Mouse (Mus musculus) retina, postnatal 7 days (tissue): ENCODE measurements around the gene Mrnip.

Source experiments
- DNase-seq: peaks from one replicate; pipeline ENCODE4 v3.0.0-alpha.2; 2012; ENCODE audit warnings: low read depth, low spot score

Gene Mrnip

DNA sequence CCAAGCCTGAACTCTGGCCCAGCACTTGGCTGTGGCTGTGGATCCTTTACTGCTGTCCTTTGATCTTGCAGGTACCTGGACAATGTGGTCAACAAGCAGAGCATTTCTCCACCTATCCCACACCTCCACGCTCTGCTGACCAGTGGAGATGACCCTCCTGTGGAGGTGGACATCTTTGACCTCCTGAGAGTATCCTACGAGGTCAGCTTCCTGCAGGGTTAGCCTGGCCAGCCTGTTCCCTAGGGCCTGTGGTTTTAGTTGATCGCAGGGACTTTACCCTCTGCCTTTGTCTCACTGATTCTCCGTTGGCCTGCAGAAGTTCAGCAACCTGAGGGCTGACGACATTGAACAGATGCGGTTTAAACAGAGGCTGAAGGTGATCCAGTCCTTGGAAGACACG is 15.9 kb upstream of the Mrnip start:
- DNase-seq = no peak

- DNase-seq = no peak
Observed at GRCm38 (mm10) chr11:50159347-50159746, 14.9 kb upstream of the Mrnip start.

GRCm38 (mm10) chr11:50161578-50162304 is 12.5 kb upstream of the Mrnip start:
- peak; percentile 51 for DNase-seq

DNA sequence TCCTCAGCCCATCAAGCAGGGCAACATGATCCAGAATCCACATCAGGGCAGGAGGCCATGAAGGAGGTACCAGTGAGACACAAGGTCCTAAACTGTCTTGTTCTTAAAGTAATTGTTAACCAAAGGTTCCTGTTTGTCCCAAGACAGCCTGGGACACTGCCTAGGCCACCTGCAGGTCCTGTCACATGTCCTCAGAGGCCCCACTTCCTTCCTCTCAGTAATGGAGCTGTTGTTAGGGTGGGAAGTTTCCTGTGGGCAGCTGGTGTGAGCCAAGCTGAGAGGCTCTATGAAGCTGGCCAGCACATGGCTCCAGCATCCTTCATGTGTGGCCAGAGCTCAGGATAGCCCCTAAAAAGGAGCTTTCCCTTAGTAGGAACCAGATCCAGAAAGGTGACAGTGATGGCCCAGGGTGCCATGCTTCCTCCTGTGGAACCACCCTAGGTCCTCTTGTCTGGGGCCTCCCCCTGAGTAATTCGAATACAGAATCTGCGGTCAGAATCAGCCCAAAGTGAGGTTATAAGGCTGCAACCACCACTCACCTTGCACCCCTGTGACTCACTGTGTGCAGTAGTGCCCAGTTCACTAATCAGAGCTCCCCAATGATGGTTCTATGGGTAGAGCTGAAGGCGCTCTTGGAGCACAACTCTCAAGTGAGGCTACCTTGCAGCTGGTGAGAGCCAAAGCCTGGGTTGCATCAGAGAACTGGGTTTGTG is 11.8 kb upstream of the Mrnip start:
- DNase-seq = no peak

DNA sequence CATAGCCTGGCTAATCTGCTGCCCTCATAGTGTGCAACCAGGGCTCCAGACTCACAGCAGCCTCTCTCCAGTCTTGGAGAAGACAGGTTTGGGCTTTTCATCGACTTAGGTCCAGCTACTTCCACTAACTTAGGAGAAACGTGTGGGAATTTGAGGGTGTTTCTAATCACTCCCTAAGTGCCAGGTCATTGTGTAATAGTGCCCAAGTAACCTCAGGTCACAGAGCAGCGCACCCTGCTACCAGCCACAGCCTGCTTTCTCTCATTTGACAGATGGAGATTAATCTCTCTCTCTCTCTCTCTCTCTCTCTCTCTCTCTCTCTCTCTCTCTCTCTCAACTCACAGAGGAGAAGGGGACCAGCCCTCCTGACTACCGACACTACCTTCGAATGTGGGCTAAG is 5.9 kb upstream of the Mrnip start:
- DNase-seq = no peak

- DNase-seq = peak; percentile 96
Observed at GRCm38 (mm10) chr11:50174730-50175187, 515 bp downstream of the Mrnip start.

DNA sequence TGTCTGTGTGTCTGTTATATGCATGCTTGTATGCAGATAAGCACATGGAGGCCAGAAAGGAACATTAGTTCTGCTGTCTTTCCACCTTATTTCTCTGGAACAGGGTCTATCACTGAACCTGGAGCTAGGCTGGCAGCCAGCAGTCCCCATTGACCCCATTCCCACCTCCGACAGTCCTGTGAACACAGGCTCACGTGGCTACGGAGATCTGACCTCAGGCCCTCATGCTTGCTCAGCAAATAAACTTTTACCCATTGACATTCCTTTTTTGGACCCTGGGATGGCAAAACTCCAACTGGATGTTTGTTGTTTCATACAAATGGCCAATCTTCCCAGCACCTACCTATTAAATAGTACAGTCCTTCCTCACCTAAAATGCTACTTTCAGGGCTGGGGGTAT is 2.1 kb downstream of the Mrnip start:
- DNase-seq = no peak

GRCm38 (mm10) chr11:50177111-50177510 is 2.9 kb downstream of the Mrnip start:
- DNase-seq = no peak

- no peak for DNase-seq
Observed at GRCm38 (mm10) chr11:50178532-50179488, 4.6 kb downstream of the Mrnip start.

- no peak for DNase-seq
Observed at GRCm38 (mm10) chr11:50180478-50181231, 6.4 kb downstream of the Mrnip start.

DNA sequence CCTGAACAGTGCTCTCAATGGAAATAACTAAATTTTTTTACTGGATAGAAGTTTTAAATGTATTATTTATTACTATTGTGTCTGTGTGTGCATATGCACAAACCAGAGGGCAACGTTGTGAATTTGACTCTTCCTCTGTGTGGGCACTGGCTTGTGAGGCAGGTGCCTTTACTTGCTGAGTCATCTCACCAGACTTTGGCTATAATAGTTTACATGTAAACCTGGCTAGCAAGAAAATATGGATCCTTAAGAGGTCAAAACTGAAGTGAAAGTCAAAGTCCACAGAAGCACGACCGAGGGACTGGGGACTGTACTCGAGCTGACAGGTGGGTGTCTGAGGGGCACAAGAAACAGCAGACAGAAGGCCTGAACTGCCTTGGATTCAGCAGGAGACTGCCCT is 8.5 kb downstream of the Mrnip start:
- no peak for DNase-seq

DNA sequence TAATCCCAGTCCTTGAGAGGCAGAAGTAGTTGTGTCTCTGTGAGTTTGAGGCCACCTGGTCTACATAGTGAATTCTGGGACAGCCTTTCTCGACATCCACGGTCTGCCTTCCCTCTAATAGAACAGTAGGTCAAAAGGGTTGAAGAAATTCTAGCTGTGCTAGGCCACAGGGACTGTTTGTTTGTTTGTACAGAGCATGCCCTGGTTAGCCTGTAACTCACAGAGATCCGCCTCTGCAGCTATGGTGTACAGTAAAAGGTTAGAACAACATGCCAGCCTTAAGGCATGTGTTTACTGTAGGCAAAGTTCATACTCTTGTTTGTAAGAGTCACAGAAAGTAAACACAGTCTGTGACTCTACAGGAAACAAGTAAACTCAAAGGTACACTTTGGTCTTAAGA is 10.5 kb downstream of the Mrnip start:
- no peak for DNase-seq

GRCm38 (mm10) chr11:50188682-50189081 is 14.4 kb downstream of the Mrnip start:
- DNase-seq = no peak

GRCm38 (mm10) chr11:50190362-50190761 is 16.1 kb downstream of the Mrnip start:
- DNase-seq = no peak

DNA sequence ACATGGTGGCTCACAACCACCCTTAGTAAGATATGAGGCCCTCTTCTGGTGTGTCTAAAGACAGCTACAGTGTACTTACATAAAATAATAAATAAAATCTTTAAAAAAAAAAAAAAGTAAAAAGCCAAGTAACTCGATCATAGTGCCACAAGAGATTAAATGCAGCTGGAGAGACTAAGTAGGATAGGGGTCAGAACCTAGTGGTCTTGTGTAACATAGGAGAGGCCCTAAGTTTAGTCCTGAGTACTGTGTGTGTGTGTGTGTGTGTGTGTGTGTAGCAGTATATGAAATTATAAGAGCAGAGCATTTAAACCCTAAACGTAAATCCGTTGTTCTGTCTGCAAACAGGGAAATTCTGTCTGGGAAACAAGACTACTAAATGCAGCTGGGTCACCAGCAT is 18.0 kb downstream of the Mrnip start:
- no peak for DNase-seq

DNA sequence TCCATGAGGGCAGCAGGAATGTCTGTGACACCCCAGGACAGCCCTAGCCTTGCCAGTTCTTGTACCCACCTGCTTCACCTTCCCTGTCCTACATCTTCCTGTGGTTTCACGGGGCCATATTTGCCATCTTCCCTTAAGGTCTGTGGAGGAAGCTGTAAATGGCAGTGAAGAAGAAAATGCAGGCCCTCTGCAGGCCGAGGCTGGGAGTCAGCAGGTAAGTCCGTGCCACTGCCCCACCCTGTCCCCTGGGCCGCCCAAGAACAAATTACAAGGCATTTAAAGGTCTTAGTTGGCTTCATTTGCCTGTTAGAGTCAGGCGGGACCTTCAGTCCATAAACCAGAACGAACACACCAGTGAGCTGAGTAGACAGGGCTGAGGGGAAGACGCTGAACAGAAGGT is 19.8 kb downstream of the Mrnip start:
- no peak for DNase-seq

DNA sequence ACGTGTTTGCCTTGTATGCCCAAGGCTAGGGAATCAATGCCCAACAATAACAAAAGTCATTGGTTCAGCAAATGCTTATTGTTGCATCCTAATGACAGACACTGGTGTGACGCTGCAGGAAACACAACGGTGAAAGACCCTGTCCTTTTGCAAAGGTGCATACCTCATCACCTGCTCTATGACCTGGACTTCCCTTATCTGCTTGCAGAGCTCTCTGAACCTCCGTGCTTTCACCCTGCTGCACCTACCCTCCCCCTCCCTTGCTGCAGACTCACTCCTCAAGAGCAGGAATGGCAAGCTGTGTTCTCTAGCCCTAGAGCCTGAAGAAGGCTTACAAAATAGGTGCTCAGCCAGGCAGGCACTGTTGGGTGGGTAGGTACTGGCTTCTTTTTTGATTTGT is 20.5 kb downstream of the Mrnip start:
- no peak for DNase-seq

DNA sequence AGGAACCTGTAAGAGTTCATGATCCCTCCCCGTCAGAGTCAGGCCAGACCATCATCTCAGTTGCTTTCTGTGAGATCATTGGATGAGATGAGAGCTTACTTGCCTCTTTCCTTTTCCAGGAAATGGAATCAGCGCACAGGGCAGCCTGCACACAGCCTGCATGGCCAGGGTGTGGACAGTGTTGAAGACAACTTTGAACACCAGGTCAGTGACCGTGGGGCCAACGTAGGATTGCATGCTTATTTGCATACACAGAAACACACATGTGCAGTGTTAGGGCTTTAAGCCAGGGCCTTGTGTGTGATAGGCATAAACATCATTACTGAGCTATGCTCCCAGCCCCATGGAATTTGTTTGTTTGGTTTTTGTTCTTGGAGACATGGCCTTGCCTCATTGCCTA is 23.3 kb downstream of the Mrnip start:
- no peak for DNase-seq

DNA sequence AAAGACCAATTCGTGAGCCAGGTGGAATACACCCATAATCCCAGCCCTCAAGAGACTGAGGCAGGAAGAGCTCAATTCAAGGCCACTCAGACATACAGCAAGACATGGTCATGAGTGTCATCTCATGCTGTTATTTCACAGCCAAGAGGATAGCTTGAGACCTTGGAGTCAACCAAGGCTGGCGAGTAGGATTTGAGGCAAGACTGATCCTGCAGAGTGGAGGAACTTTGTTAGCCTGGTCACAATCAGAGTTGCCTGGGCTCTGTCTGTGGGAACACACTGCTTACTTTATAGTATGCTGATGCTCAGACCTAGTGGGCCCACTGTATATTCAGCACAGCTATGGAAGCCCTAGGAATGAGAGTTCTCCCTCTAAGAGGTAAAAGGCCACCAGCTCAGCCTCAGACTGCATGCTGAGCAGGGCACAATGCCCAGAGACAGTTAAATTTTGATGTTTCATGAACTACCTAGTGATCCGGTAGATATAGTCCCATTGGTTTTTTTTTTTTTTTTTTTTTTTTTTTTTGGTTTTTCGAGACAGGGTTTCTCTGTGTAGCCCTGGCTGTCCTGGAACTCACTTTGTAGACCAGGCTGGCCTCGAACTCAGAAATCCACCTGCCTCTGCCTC is 24.1 kb downstream of the Mrnip start:
- DNase-seq = no peak

GRCm38 (mm10) chr11:50198916-50199315 is 24.7 kb downstream of the Mrnip start:
- no peak for DNase-seq

GRCm38 (mm10) chr11:50200613-50201012 is 26.4 kb downstream of the Mrnip start:
- no peak for DNase-seq
